Mouse (Mus musculus): Measurements from ENCODE around the gene Grin2d. TPM values are rescaled to one million over a fixed set of nuclear protein-coding genes. Genes with fewer than 3 reads are reported as not detected.

Grin2d gene
- polyA plus RNA-seq, 1 experiment from 2014 or later, result 0.75 TPM

- 31% methylated on average over 7 of the region's 7 CpGs for WGBS
- Histone ChIP-seq H3K27me3 (replicated peaks; ENCODE audit: insufficient read depth, low read length) (peaks cover 3% of the 10 kb centered on the region; the same call in 1 of the 2 replicates), H3K27ac (ENCODE audit: low read length) (no peak overlapping the region)
These were observed 78.2 kb downstream of the Grin2d start for GRCm38 (mm10) chr7:45800001-45800400.

GRCm38 (mm10) chr7:45798931-45799330 lies 79.2 kb downstream of the Grin2d start:
- H3K27me3 ChIP-seq (replicated peaks; ENCODE audit: insufficient read depth, low read length), result peaks cover 3% of the 10 kb centered on the region; the same call in 1 of the 2 replicates
- H3K4me1 ChIP-seq (ENCODE audit: insufficient read depth, low read depth, low read length), result no peaks in the 10 kb centered on the region
- DNase-seq (ENCODE audit: low spot score) (no peak), ATAC-seq (no peak)
- H3K4me3 ChIP-seq (ENCODE audit: low read depth, low read length), result peak overlapping the region; percentile 34; the same call in 1 of the 2 replicates
- no peaks in the 10 kb centered on the region for H3K36me3 ChIP-seq (ENCODE audit: insufficient read depth, low read length)
- no peaks in the 10 kb centered on the region for H3K9me3 ChIP-seq (ENCODE audit: low read length)
- H3K4me2 ChIP-seq (replicated peaks; ENCODE audit: low read depth, low read length), result peak overlapping the region; percentile 76
- WGBS, result 40% methylated on average over 7 of the region's 7 CpGs
- TF ChIP-seq EP300 (IDR thresholded peaks at IDR 0.05), result no peak
- no peak for TF ChIP-seq CTCF (IDR thresholded peaks at IDR 0.05)
- no peak overlapping the region for H3K27ac ChIP-seq (ENCODE audit: low read length)
- H3K9ac ChIP-seq (replicated peaks; ENCODE audit: low read depth), result no peak overlapping the region

More at GRCm38 (mm10) chr7:45800001-45800400, 78.2 kb downstream of the Grin2d start:
- ATAC-seq (no peak), DNase-seq (ENCODE audit: low spot score) (peak; percentile 28)
- Histone ChIP-seq H3K9me3 (ENCODE audit: low read length) (no peaks in the 10 kb centered on the region), H3K4me2 (replicated peaks; ENCODE audit: low read depth, low read length) (peak overlapping the region; percentile 63), H3K36me3 (ENCODE audit: insufficient read depth, low read length) (no peaks in the 10 kb centered on the region), H3K9ac (replicated peaks; ENCODE audit: low read depth) (no peak overlapping the region), H3K4me3 (ENCODE audit: low read depth, low read length) (peak overlapping the region; percentile 29; the same call in 1 of the 2 replicates), H3K4me1 (ENCODE audit: insufficient read depth, low read depth, low read length) (no peaks in the 10 kb centered on the region)
- TF ChIP-seq EP300 (IDR thresholded peaks at IDR 0.05) (no peak), CTCF (IDR thresholded peaks at IDR 0.05) (no peak)

GRCm38 (mm10) chr7:45798511-45798836 lies 79.7 kb downstream of the Grin2d start:
- Histone ChIP-seq H3K4me2 (replicated peaks; ENCODE audit: low read depth, low read length) (peak overlapping the region; percentile 76), H3K9ac (replicated peaks; ENCODE audit: low read depth) (no peak overlapping the region), H3K27me3 (replicated peaks; ENCODE audit: insufficient read depth, low read length) (peaks cover 3% of the 10 kb centered on the region; the same call in 1 of the 2 replicates), H3K4me3 (ENCODE audit: low read depth, low read length) (peak overlapping the region; percentile 34), H3K9me3 (ENCODE audit: low read length) (no peaks in the 10 kb centered on the region), H3K27ac (ENCODE audit: low read length) (no peak overlapping the region), H3K36me3 (ENCODE audit: insufficient read depth, low read length) (no peaks in the 10 kb centered on the region), H3K4me1 (ENCODE audit: insufficient read depth, low read depth, low read length) (no peaks in the 10 kb centered on the region)
- 0 out of 2 replicates have a peak, but pooled peaks have one; percentile 8 for ATAC-seq
- DNase-seq (ENCODE audit: low spot score), result peak; percentile 62
- TF ChIP-seq EP300 (IDR thresholded peaks at IDR 0.05), result no peak
- no peak for TF ChIP-seq CTCF (IDR thresholded peaks at IDR 0.05)
- 2% methylated on average over 17 of the region's 19 CpGs for WGBS

- WGBS, result 3% methylated on average over 56 of the region's 60 CpGs
- no peak overlapping the region for H3K9ac ChIP-seq (replicated peaks; ENCODE audit: low read depth)
- H3K4me3 ChIP-seq (ENCODE audit: low read depth, low read length), result peak overlapping the region; percentile 34
- H3K27me3 ChIP-seq (replicated peaks; ENCODE audit: insufficient read depth, low read length), result peaks cover 3% of the 10 kb centered on the region; the same call in 1 of the 2 replicates
- H3K36me3 ChIP-seq (ENCODE audit: insufficient read depth, low read length), result no peaks in the 10 kb centered on the region
- no peaks in the 10 kb centered on the region for H3K9me3 ChIP-seq (ENCODE audit: low read length)
- H3K4me2 ChIP-seq (replicated peaks; ENCODE audit: low read depth, low read length), result peak overlapping the region; percentile 76
- no peak overlapping the region for H3K27ac ChIP-seq (ENCODE audit: low read length)
- no peak for DNase-seq (ENCODE audit: low spot score)
- no peaks in the 10 kb centered on the region for H3K4me1 ChIP-seq (ENCODE audit: insufficient read depth, low read depth, low read length)
- no peak for TF ChIP-seq EP300 (IDR thresholded peaks at IDR 0.05)
- ATAC-seq, result no peak
These were observed 80.3 kb downstream of the Grin2d start for GRCm38 (mm10) chr7:45797661-45798510.

GRCm38 (mm10) chr7:45796950-45797349 lies 81.2 kb downstream of the Grin2d start:
- no peak overlapping the region for H3K4me3 ChIP-seq (ENCODE audit: low read depth, low read length)
- DNase-seq (ENCODE audit: low spot score), result no peak
- WGBS, result 58% methylated on average over 6 of the region's 6 CpGs
- no peak for ATAC-seq
- no peak for TF ChIP-seq CTCF (IDR thresholded peaks at IDR 0.05)
- no peak for TF ChIP-seq EP300 (IDR thresholded peaks at IDR 0.05)
- H3K36me3 ChIP-seq (ENCODE audit: insufficient read depth, low read length), result no peaks in the 10 kb centered on the region
- no peaks in the 10 kb centered on the region for H3K9me3 ChIP-seq (ENCODE audit: low read length)
- no peak overlapping the region for H3K27ac ChIP-seq (ENCODE audit: low read length)
- no peaks in the 10 kb centered on the region for H3K4me1 ChIP-seq (ENCODE audit: insufficient read depth, low read depth, low read length)
- peaks cover 3% of the 10 kb centered on the region; the same call in 1 of the 2 replicates for H3K27me3 ChIP-seq (replicated peaks; ENCODE audit: insufficient read depth, low read length)
- no peak overlapping the region for H3K4me2 ChIP-seq (replicated peaks; ENCODE audit: low read depth, low read length)
- H3K9ac ChIP-seq (replicated peaks; ENCODE audit: low read depth), result no peak overlapping the region

- Histone ChIP-seq H3K27ac (ENCODE audit: low read length) (no peak overlapping the region), H3K27me3 (replicated peaks; ENCODE audit: insufficient read depth, low read length) (peaks cover 3% of the 10 kb centered on the region; the same call in 1 of the 2 replicates), H3K36me3 (ENCODE audit: insufficient read depth, low read length) (no peaks in the 10 kb centered on the region), H3K9ac (replicated peaks; ENCODE audit: low read depth) (no peak overlapping the region), H3K4me1 (ENCODE audit: insufficient read depth, low read depth, low read length) (no peaks in the 10 kb centered on the region), H3K9me3 (ENCODE audit: low read length) (no peaks in the 10 kb centered on the region), H3K4me3 (ENCODE audit: low read depth, low read length) (no peak overlapping the region), H3K4me2 (replicated peaks; ENCODE audit: low read depth, low read length) (no peak overlapping the region)
- ATAC-seq, result no peak
- TF ChIP-seq EP300 (IDR thresholded peaks at IDR 0.05), result no peak
- DNase-seq (ENCODE audit: low spot score), result no peak
- 92% methylated on average over 26 of the region's 29 CpGs for WGBS
These were observed 83.2 kb downstream of the Grin2d start for GRCm38 (mm10) chr7:45794971-45795370.

Data from lung, postnatal 0 days (tissue).